Mouse (Mus musculus) embryo, embryonic 9.5 days (tissue): ENCODE measurements around the gene Bcar1.

Experiments used
- DNase-seq: peaks from one replicate; pipeline ENCODE4 v3.0.0-alpha.2; 2017; ENCODE audit errors: extremely low spot score

Bcar1 gene

GRCm38 (mm10) chr8:111769764-111770428, 26.3 kb upstream of the Bcar1 start:
- DNase-seq: no peak

GRCm38 (mm10) chr8:111769296-111769695, 25.7 kb upstream of the Bcar1 start:
- no peak for DNase-seq

GRCm38 (mm10) chr8:111768651-111769050, 25.0 kb upstream of the Bcar1 start:
- no peak for DNase-seq

- no peak for DNase-seq
Measured at GRCm38 (mm10) chr8:111765616-111766015, 22.0 kb upstream of the Bcar1 start.

GRCm38 (mm10) chr8:111765096-111765495, 21.5 kb upstream of the Bcar1 start:
- DNase-seq: no peak

GRCm38 (mm10) chr8:111760708-111761107, 17.1 kb upstream of the Bcar1 start:
- no peak for DNase-seq

- DNase-seq: no peak
Measured at GRCm38 (mm10) chr8:111758817-111759216, 15.2 kb upstream of the Bcar1 start.

- DNase-seq: no peak
Measured at GRCm38 (mm10) chr8:111757599-111757998, 14.0 kb upstream of the Bcar1 start.

GRCm38 (mm10) chr8:111754736-111755135, 11.1 kb upstream of the Bcar1 start:
- DNase-seq: no peak

GRCm38 (mm10) chr8:111754088-111754487, 10.5 kb upstream of the Bcar1 start:
- no peak for DNase-seq

GRCm38 (mm10) chr8:111748766-111749165, 5.2 kb upstream of the Bcar1 start:
- no peak for DNase-seq

- DNase-seq: no peak
Measured at GRCm38 (mm10) chr8:111747866-111748649, 4.4 kb upstream of the Bcar1 start.

- DNase-seq: no peak
Measured at GRCm38 (mm10) chr8:111746582-111747465, 3.2 kb upstream of the Bcar1 start.

GRCm38 (mm10) chr8:111745591-111746418, 2.2 kb upstream of the Bcar1 start:
- peak; percentile 75 for DNase-seq

GRCm38 (mm10) chr8:111745086-111745485, 1.5 kb upstream of the Bcar1 start:
- no peak for DNase-seq

- DNase-seq: no peak
Measured at GRCm38 (mm10) chr8:111743101-111743791, 363 bp downstream of the Bcar1 start.

- no peak for DNase-seq
Measured at GRCm38 (mm10) chr8:111742261-111743037, 1.2 kb downstream of the Bcar1 start.

- DNase-seq: no peak
Measured at GRCm38 (mm10) chr8:111741556-111741955, 2.1 kb downstream of the Bcar1 start.

GRCm38 (mm10) chr8:111740994-111741393, 2.6 kb downstream of the Bcar1 start:
- no peak for DNase-seq

GRCm38 (mm10) chr8:111740301-111740711, 3.3 kb downstream of the Bcar1 start:
- DNase-seq: no peak
